Mouse (Mus musculus): ENCODE measurements around the gene Hist2h3c2.
"Not testable (repeated sequence)": the region's sequence is repeated elsewhere in the genome, so short reads cannot be mapped to it uniquely, and the experiment has no call there.

Hist2h3c2 gene

GRCm38 (mm10) chr3:96236834-96237334, 2.0 kb downstream of the Hist2h3c2 start:
- DNase-seq (ENCODE audit: low spot score in 2 of 2): no peak

GRCm38 (mm10) chr3:96235836-96236235, 3.1 kb downstream of the Hist2h3c2 start:
- DNase-seq (ENCODE audit: low spot score in 2 of 2): no peak

GRCm38 (mm10) chr3:96234914-96235313, 4.0 kb downstream of the Hist2h3c2 start:
- no peak for DNase-seq (ENCODE audit: low spot score in 2 of 2)

DNA sequence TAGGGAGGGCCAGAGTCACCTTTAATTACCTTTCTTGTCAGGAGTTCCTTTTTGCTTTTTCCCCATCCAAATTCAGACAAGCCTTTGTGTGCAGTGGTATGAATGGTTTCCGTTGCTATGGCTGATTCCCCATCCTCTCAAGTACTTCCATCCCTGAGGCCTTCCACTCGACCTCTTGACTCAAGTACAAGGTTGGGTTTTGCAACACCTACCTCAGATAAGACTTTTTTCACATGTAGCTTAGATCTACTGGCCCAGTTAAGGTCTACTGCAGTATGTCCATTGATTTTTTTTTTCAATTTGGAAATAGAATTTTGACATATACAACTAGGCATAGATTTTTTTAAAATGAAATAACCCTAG, 7.2 kb downstream of the Hist2h3c2 start:
- DNase-seq (ENCODE audit: low spot score in 2 of 2): no peak

- DNase-seq (ENCODE audit: low spot score in 2 of 2): no peak
Measured at GRCm38 (mm10) chr3:96230910-96231757, 7.8 kb downstream of the Hist2h3c2 start.

- DNase-seq (ENCODE audit: low spot score in 2 of 2): no peak
Measured at GRCm38 (mm10) chr3:96230404-96230803, 8.5 kb downstream of the Hist2h3c2 start.

DNA sequence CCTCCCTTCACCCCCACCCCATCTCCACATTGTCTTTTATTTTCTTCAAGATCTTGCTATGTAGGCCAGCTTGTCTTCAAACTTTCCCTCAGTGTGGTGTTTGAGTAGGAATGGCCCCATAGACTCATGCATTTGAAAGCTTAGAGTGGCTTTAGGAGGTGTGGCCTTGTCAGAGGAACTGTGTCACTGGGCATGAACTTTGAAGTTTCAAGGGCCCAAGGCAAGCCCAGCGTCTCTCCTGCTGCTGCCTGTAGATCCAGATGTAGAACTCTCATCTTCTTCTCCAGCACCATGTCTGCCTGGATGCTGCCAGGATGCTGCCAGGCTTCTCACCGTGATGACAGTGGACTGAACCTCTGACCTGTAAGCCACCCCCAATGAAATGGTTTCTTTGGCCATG, 10.1 kb downstream of the Hist2h3c2 start:
- DNase-seq (ENCODE audit: low spot score in 2 of 2): no peak

GRCm38 (mm10) chr3:96226695-96227648, 12.0 kb downstream of the Hist2h3c2 start:
- no peak for DNase-seq (ENCODE audit: low spot score in 2 of 2)

GRCm38 (mm10) chr3:96225421-96225820, 13.5 kb downstream of the Hist2h3c2 start:
- DNase-seq (ENCODE audit: low spot score in 2 of 2): no peak

DNA sequence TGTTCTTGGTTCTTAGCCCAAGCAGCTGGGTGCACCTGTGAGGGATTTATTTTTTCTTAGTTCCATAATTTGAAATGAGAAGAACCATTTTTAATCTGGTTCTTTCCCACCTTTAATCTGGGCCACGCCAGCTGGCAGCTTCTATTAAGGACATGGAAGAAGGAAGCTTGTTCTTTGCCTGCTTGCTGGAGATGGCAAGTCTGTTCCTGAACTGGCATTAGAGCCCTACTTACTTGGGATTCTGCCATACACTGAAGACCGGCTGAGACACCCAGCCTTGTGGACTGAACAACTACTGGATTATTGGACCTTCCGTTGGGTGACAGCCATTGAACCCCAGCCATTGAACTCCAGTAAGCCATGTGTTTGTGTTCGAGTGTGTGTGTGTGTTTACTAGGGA, 16.2 kb downstream of the Hist2h3c2 start:
- no peak for DNase-seq (ENCODE audit: low spot score in 2 of 2)

DNA sequence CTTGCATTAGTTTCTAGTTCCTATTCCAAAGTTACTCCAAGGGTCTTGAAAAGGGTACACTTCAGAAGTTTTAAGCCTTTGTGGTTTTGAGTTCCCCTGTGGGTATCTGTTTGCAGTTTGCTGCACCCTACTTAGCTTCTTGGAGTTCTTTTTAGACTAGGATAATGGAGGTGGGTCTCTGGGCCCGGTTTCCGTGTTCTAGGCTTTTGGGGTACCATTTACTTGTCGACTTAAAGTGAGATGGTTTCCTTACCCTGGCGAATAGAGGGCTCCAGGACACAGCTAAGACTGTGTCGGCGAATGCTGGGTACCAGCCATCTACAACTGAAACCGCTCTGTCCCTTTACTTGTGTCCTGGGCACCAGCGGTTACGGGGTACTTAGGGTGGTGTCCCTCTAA, 17.3 kb downstream of the Hist2h3c2 start:
- no peak for DNase-seq (ENCODE audit: low spot score in 2 of 2)

- DNase-seq (ENCODE audit: low spot score in 2 of 2): peak; percentile 71 to 76
Measured at GRCm38 (mm10) chr3:96220765-96221639, 17.9 kb downstream of the Hist2h3c2 start, which contains the start of the genes Hist2h2ac and Hist2h2be. Gene Hist2h2ac, minus strand, starts transcription at chr3:96220880. Gene Hist2h2be, plus strand, starts transcription at chr3:96221119.

GRCm38 (mm10) chr3:96220131-96220764, 18.7 kb downstream of the Hist2h3c2 start:
- not testable (repeated sequence) for DNase-seq (ENCODE audit: low spot score in 2 of 2)

GRCm38 (mm10) chr3:96219661-96220130, 19.2 kb downstream of the Hist2h3c2 start, which contains the start of the genes Bola1 and Hist2h2ab:
Gene Bola1, minus strand, starts transcription at chr3:96219709.
Gene Hist2h2ab, plus strand, starts transcription at chr3:96219865.
- DNase-seq (ENCODE audit: low spot score in 2 of 2): peak; percentile 64 to 65

GRCm38 (mm10) chr3:96219191-96219641, 19.7 kb downstream of the Hist2h3c2 start:
- no peak for DNase-seq (ENCODE audit: low spot score in 2 of 2)

GRCm38 (mm10) chr3:96209242-96209641, 29.7 kb downstream of the Hist2h3c2 start:
- DNase-seq (ENCODE audit: low spot score in 2 of 2): no peak

DNA sequence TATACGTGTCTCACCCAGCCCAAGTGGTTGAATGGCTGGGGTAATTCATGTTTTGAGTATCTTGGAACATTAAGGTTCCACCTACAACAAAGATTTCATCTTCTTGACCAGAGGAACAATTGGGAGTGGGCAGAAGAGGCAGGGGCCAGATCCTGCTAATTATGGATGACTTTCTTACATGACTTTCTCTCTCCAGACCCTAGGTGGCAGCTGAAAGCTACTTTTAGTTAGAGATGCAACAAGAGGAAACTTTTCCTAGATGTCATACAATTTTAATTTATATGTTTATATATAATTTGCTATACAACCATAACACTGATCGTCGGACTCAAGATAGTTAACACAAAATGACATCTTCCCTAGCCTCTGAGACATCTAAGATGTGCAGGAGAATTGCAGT, 31.1 kb downstream of the Hist2h3c2 start:
- no peak for DNase-seq (ENCODE audit: low spot score in 2 of 2)

GRCm38 (mm10) chr3:96199731-96200130, 39.2 kb downstream of the Hist2h3c2 start:
- DNase-seq (ENCODE audit: low spot score in 2 of 2): no peak

DNA sequence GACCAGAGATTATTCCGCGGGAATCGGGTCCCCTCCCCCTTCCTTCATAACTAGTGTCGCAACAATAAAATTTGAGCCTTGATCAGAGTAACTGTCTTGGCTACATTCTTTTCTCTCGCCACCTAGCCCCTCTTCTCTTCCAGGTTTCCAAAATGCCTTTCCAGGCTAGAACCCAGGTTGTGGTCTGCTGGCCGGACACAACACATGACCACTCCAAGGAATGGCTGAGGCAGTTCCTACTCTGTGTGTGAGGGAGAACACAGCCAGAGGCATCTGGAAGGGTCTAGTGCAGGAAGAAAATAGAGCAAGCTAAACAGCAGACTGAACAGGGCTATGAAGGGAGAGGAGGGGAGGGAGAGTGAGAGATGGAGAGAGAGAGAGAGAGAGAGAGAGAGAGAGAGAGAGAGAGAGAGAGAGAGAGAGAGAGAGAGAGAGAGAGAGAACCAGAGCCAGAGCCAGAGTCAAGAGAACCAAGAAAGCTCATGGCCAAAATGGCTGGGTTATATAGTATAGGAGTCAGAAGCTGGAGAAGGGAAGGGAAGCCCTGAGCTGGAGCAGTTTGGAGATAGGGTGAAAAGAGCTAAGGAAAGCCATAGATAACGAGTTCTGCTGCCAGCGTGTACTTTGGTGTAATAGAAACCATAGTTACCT, 40.2 kb downstream of the Hist2h3c2 start:
- DNase-seq (ENCODE audit: low spot score in 2 of 2): not testable (repeated sequence)

DNA sequence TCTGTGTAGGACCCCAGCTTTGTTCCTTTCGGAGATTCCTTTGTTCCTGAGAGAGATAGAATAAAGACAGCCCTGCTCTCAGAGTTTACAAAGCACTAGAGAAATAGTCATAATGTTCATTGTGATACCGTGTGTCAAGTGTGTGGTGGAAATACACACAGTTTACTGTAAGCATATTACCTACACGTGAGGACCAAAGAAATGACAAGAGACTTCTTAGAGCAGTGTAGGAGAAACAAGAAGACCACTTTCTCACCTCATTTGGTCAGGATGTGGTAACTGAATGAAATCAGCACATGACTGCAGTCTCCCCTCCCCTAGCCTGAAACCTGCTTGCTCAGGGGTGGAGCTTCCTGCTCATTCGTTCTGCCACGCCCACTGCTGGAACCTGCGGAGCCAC, 40.7 kb downstream of the Hist2h3c2 start:
- no peak for DNase-seq (ENCODE audit: low spot score in 2 of 2)
